Mouse (Mus musculus): ENCODE results near the gene Dpp4. TPM values are rescaled to one million over a fixed set of nuclear protein-coding genes. Genes with fewer than 3 reads are reported as not detected.

Dpp4 gene
- 4.5 and 6.5 TPM in 2 replicates for polyA plus RNA-seq (2015; fragmentation: Nextera tagmentation; extraction: Ambion mirVana)

- Histone ChIP-seq H3K4me2 (peak within 1 kb of the TSS; percentile 67), H3K9ac (peak within 1 kb of the TSS; percentile 21; the same call in 1 of the 2 replicates), H3K36me3 (replicated peaks) (no peaks in the 10 kb centered on the region), H3K4me3 (replicated peaks) (peak within 1 kb of the TSS; percentile 52), H3K4me1 (replicated peaks) (no peaks in the 10 kb centered on the region), H3K9me3 (replicated peaks) (no peaks in the 10 kb centered on the region), H3K27ac (replicated peaks) (0 out of 2 replicates have a peak within 1 kb of the TSS, but pooled peaks have one; percentile 19), H3K27me3 (peaks cover 17% of the 10 kb centered on the region)
- no peak for ATAC-seq (ENCODE audit: insufficient read depth)
- 30% methylated on average over 13 of the region's 13 CpGs for WGBS (ENCODE audit: insufficient replicate concordance)
These were observed at the start of gene Dpp4 for GRCm38 (mm10) chr2:62412081-62412821. Gene Dpp4 (minus strand): TSS chr2:62412231.

GRCm38 (mm10) chr2:62460815-62461450, 48.9 kb upstream of the Dpp4 start:
- no peaks in the 10 kb centered on the region for H3K36me3 ChIP-seq (replicated peaks)
- no peaks in the 10 kb centered on the region for H3K9me3 ChIP-seq (replicated peaks)
- 48% methylated on average over 12 of the region's 12 CpGs for WGBS (ENCODE audit: insufficient replicate concordance)
- H3K4me3 ChIP-seq (replicated peaks), result no peak overlapping the region
- H3K4me1 ChIP-seq (replicated peaks), result no peaks in the 10 kb centered on the region
- no peak overlapping the region for H3K4me2 ChIP-seq
- H3K9ac ChIP-seq, result no peak overlapping the region
- H3K27me3 ChIP-seq, result no peaks in the 10 kb centered on the region
- no peak for ATAC-seq (ENCODE audit: insufficient read depth)
- no peak overlapping the region for H3K27ac ChIP-seq (replicated peaks)

DNA sequence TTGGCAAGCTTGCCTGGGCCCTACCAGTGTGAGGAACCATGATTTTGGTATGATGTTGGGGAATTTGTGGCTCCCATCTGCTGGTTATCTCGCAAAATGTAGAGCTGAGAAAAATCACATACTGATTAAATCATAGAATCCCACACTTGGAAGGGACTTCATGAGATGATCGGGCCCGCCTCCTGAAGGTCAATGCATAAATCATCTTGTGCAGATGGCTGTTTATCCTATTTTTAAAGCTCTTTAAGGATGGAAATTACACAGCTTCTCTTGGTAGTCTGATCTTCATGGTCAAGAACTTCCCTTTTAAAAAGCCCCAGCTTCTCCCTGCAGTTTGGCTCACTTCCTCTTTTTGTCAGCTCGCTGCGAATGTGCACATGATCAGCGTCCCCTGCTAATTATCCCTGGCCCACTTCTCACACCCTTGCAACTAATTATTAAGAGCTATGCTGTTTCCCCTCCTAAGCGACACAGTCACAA, 48.2 kb upstream of the Dpp4 start:
- Histone ChIP-seq H3K27ac (replicated peaks) (no peak overlapping the region), H3K4me1 (replicated peaks) (no peaks in the 10 kb centered on the region)
- 18% methylated on average over 7 of the region's 7 CpGs for whole genome bisulfite sequencing (ENCODE audit: insufficient replicate concordance)

GRCm38 (mm10) chr2:62459241-62460174, 47.5 kb upstream of the Dpp4 start:
- Histone ChIP-seq H3K27ac (replicated peaks) (no peak overlapping the region), H3K9me3 (replicated peaks) (no peaks in the 10 kb centered on the region), H3K4me1 (replicated peaks) (no peaks in the 10 kb centered on the region), H3K4me2 (no peak overlapping the region), H3K9ac (no peak overlapping the region), H3K4me3 (replicated peaks) (no peak overlapping the region), H3K27me3 (no peaks in the 10 kb centered on the region), H3K36me3 (replicated peaks) (no peaks in the 10 kb centered on the region)
- no peak for ATAC-seq (ENCODE audit: insufficient read depth)
- 47% methylated on average over 18 of the region's 18 CpGs for WGBS (ENCODE audit: insufficient replicate concordance)

More for the DNA sequence above, 48.2 kb upstream of the Dpp4 start:
- ATAC-seq (ENCODE audit: insufficient read depth), result no peak
- no peaks in the 10 kb centered on the region for H3K9me3 ChIP-seq (replicated peaks)
- no peaks in the 10 kb centered on the region for H3K27me3 ChIP-seq
- H3K4me2 ChIP-seq, result no peak overlapping the region
- no peak overlapping the region for H3K9ac ChIP-seq
- no peaks in the 10 kb centered on the region for H3K36me3 ChIP-seq (replicated peaks)
- H3K4me3 ChIP-seq (replicated peaks), result no peak overlapping the region

DNA sequence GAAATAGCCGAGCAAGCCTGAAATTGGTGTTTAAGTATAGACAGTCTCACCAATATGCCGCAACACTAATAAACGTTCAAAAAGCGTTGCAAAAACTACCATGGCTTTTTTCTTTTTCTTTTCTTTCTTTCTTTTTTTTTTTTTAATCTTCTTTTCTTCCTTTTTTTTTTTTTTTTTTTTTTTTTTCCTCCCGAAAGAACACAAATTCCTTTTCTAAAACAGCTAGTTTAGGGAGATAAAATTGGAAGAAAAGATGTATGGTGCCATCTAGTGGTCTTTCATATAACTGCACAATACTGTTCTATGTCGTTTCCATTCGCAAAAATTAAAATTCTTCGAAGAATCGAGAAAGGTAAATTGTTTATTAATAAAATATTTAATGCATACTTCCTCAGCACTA, 46.0 kb upstream of the Dpp4 start:
- Histone ChIP-seq H3K36me3 (replicated peaks) (no peaks in the 10 kb centered on the region), H3K4me2 (no peak overlapping the region), H3K27me3 (no peaks in the 10 kb centered on the region), H3K9me3 (replicated peaks) (no peaks in the 10 kb centered on the region), H3K4me3 (replicated peaks) (no peak overlapping the region), H3K9ac (no peak overlapping the region), H3K4me1 (replicated peaks) (no peaks in the 10 kb centered on the region), H3K27ac (replicated peaks) (no peak overlapping the region)
- WGBS (ENCODE audit: insufficient replicate concordance), result 33% methylated on average over 9 of the region's 9 CpGs
- ATAC-seq (ENCODE audit: insufficient read depth), result no peak

- 64% methylated on average over 11 of the region's 11 CpGs for WGBS (ENCODE audit: insufficient replicate concordance)
- H3K9me3 ChIP-seq (replicated peaks), result no peaks in the 10 kb centered on the region
- no peaks in the 10 kb centered on the region for H3K27me3 ChIP-seq
These were observed 43.0 kb upstream of the Dpp4 start for GRCm38 (mm10) chr2:62454991-62455390.

GRCm38 (mm10) chr2:62454033-62454432, 42.0 kb upstream of the Dpp4 start:
- Histone ChIP-seq H3K4me3 (replicated peaks) (no peak overlapping the region), H3K4me2 (no peak overlapping the region)
- no peak for ATAC-seq (ENCODE audit: insufficient read depth)

More at GRCm38 (mm10) chr2:62454991-62455390, 43.0 kb upstream of the Dpp4 start:
- Histone ChIP-seq H3K4me2 (no peak overlapping the region), H3K9ac (no peak overlapping the region), H3K36me3 (replicated peaks) (no peaks in the 10 kb centered on the region), H3K4me3 (replicated peaks) (no peak overlapping the region), H3K4me1 (replicated peaks) (no peaks in the 10 kb centered on the region), H3K27ac (replicated peaks) (no peak overlapping the region)
- no peak for ATAC-seq (ENCODE audit: insufficient read depth)

DNA sequence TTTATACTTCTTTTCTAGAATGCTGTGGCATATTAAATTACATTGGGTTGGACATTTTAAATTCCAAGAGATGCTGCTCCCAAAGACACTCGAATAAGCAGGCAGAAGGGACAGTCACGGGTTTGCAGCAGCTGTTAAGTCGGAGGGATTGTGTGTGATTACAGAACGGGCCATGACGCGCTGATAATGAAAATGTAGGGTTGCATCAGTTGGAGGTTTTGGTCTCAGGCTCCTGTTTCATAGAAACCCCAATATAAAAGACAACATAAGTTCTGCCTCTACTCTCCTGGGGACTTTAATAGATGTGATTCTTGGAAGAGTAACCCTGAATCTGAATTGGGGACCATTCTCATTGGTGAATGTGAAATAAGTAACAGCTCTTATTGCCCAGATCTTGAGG, 38.3 kb upstream of the Dpp4 start:
- whole genome bisulfite sequencing (ENCODE audit: insufficient replicate concordance), result 59% methylated on average over 6 of the region's 6 CpGs
- Histone ChIP-seq H3K27ac (replicated peaks) (no peak overlapping the region), H3K9ac (no peak overlapping the region), H3K4me3 (replicated peaks) (no peak overlapping the region), H3K27me3 (no peaks in the 10 kb centered on the region), H3K4me1 (replicated peaks) (no peaks in the 10 kb centered on the region), H3K4me2 (no peak overlapping the region), H3K9me3 (replicated peaks) (no peaks in the 10 kb centered on the region), H3K36me3 (replicated peaks) (no peaks in the 10 kb centered on the region)
- ATAC-seq (ENCODE audit: insufficient read depth), result no peak

More at GRCm38 (mm10) chr2:62454033-62454432, 42.0 kb upstream of the Dpp4 start:
- Histone ChIP-seq H3K27ac (replicated peaks) (no peak overlapping the region), H3K9me3 (replicated peaks) (no peaks in the 10 kb centered on the region), H3K27me3 (no peaks in the 10 kb centered on the region), H3K4me1 (replicated peaks) (no peaks in the 10 kb centered on the region), H3K36me3 (replicated peaks) (no peaks in the 10 kb centered on the region), H3K9ac (no peak overlapping the region)
- 54% methylated on average over 6 of the region's 6 CpGs for WGBS (ENCODE audit: insufficient replicate concordance)

DNA sequence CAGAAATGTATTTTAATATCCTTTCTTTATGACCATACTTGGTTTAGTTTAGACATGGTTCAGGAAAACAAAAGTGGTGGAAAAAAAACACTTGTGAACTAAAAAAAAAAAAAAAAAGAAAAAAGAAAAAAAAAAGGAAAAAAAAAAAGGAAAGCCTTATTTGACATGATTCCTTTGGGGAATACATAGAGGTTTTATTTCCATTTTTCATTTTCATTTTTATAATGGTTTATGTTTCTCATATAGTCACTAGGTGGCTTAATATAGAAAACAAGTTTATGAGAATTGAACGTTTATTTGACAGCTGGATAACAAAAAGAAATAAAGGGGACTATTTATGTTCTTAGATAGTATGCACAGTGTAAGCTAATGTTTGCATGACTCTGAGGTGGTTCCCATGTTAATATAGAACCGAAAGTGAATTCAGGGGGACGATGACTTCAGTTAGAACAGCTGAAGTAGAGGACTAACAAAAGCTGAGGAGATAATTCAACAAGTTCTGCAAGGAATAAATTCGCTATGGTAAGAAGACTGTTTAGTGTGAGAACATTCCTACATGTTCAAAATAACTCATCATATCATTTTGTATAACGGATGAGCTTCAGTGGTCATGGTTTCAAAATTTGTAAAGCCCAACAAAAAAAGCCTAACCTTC, 37.8 kb upstream of the Dpp4 start:
- Histone ChIP-seq H3K9me3 (replicated peaks) (no peaks in the 10 kb centered on the region), H3K36me3 (replicated peaks) (no peaks in the 10 kb centered on the region), H3K4me3 (replicated peaks) (no peak overlapping the region), H3K4me1 (replicated peaks) (no peaks in the 10 kb centered on the region), H3K27me3 (no peaks in the 10 kb centered on the region), H3K27ac (replicated peaks) (no peak overlapping the region), H3K9ac (no peak overlapping the region), H3K4me2 (no peak overlapping the region)
- no peak for ATAC-seq (ENCODE audit: insufficient read depth)
- WGBS (ENCODE audit: insufficient replicate concordance), result 54% methylated on average over 5 of the region's 5 CpGs

DNA sequence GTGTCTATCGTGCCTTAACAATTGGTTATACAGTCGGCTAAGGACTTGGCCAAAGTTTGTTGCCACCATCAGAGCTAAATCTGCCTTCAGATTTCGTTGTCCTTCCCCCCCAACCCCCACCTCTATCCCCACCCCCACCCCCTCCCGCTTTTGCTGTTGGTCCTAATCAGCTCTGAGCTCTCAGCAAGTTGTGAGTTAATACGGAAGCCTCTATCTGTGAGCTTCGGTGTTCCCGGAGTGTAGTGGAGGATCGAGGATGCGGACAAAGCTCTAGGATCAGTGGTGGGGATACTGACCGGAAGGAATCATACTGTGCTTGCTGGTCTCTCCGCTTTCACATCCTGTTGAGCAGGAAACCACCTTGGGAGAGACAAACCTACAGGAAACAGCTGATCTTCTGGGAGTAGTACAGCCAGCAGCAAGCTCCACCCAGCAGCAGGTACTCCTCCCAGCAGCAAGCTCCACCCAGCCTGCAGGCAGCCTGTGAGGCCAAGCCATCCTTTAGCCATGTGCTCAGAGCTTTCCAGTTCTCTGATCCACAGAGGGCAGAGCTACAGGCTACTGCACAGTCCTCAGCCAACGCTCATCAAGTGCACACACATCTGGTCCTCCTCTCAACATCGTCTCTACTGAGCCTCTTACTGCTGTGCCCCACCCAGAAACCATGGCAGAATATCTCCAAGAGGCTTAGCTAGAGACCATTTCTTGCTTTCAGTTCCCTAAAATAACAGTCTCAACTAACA, 28.9 kb upstream of the Dpp4 start:
- peak; percentile 89 for ATAC-seq (ENCODE audit: insufficient read depth)
- WGBS (ENCODE audit: insufficient replicate concordance), result 14% methylated on average over 13 of the region's 13 CpGs
- no peaks in the 10 kb centered on the region for H3K36me3 ChIP-seq (replicated peaks)
- H3K4me2 ChIP-seq, result peak overlapping the region; percentile 65
- no peaks in the 10 kb centered on the region for H3K9me3 ChIP-seq (replicated peaks)
- no peak overlapping the region for H3K9ac ChIP-seq
- H3K27me3 ChIP-seq, result no peaks in the 10 kb centered on the region
- H3K27ac ChIP-seq (replicated peaks), result 0 out of 2 replicates have a peak overlapping the region, but pooled peaks have one; percentile 19
- peak overlapping the region; percentile 57 for H3K4me3 ChIP-seq (replicated peaks)
- peaks cover 10% of the 10 kb centered on the region; the same call in 1 of the 2 replicates for H3K4me1 ChIP-seq (replicated peaks)

All from liver, embryonic 15.5 days (tissue).